Mouse (Mus musculus) adrenal gland, adult 18-20 months (tissue): Measurements from ENCODE around the gene Itm2a. TPM values are rescaled to one million over a fixed set of nuclear protein-coding genes. Genes with fewer than 3 reads are reported as not detected.

Experiments used
- DNase-seq, 2 experiments: peaks; one replicate each; pipeline ENCODE4 v3.0.0; 2021 to 2022; ENCODE audit warnings: low spot score in 2 of 2
- long read RNA-seq, 2 experiments: library from polyadenylated mRNA; stranded (forward); transcript quantifications; one replicate each; pipeline ENCODE4 v2.0.0; 2021
- total RNA-seq, 2 experiments: library from RNA; stranded (reverse); gene quantifications; 1 replicate in 1 of 2; 2 replicates in 1 of 2; pipeline ENCODE4 v1.2.3; 2021

Itm2a gene
- 1 to 10 TPM; 2.6 to 3.5 TPM for total RNA-seq
- long read RNA-seq, experiment 1, partial matches to known transcripts, result 0 of 4 reads
- long read RNA-seq, experiment 1, other reads (novel, unspliced or antisense), result 0 of 4 reads
- long read RNA-seq, experiment 2, transcript Itm2a-201 (6 exons, 1,744 nt), result major isoform, 7 of 7 reads
- long read RNA-seq, experiment 2, partial matches to known transcripts, result 0 of 7 reads
- long read RNA-seq, experiment 2, other reads (novel, unspliced or antisense), result 0 of 7 reads

GRCm38 (mm10) chrX:107402915-107403912, at the start of gene Itm2a:
TSS of gene Itm2a (minus strand) at chrX:107403376.
- peak; percentile 2 to 18 for DNase-seq

GRCm38 (mm10) chrX:107435887-107436286, 32.7 kb upstream of the Itm2a start:
- DNase-seq, result no peak

GRCm38 (mm10) chrX:107421304-107421703, 18.1 kb upstream of the Itm2a start:
- no peak for DNase-seq

- no peak for DNase-seq
These were observed 14.2 kb upstream of the Itm2a start for GRCm38 (mm10) chrX:107417345-107417744.

- DNase-seq, result no peak
These were observed 12.8 kb upstream of the Itm2a start for GRCm38 (mm10) chrX:107415999-107416398.

- no peak for DNase-seq
These were observed 695 bp downstream of the Itm2a start for GRCm38 (mm10) chrX:107402481-107402880.

GRCm38 (mm10) chrX:107399087-107399486, 4.1 kb downstream of the Itm2a start:
- no peak for DNase-seq

GRCm38 (mm10) chrX:107393256-107393655, 9.9 kb downstream of the Itm2a start:
- no peak for DNase-seq

- DNase-seq, result no peak
These were observed 27.8 kb downstream of the Itm2a start for GRCm38 (mm10) chrX:107375329-107375728.

Other genes starting within 250 kb of the Itm2a start
- gene Gpr174, start 147.5 kb downstream of the Itm2a start, total RNA-seq, result under 1 TPM in 1 of 2 experiments, not detected in 1; 0.38 TPM